Mouse (Mus musculus) megakaryocyte-erythroid progenitor cell, adult 5 weeks (primary cell): Measurements from ENCODE around the gene Agtrap. TPM values are rescaled to one million over a fixed set of nuclear protein-coding genes. Genes with fewer than 3 reads are reported as not detected.

Experiments
- polyA plus RNA-seq: library from polyadenylated mRNA; stranded (reverse); fragments of >175 nt; gene quantifications from 2 replicates; pipeline ENCODE4 v1.2.3, GENCODE M21; 2012

Agtrap gene
- 14.0 and 17.8 TPM in 2 replicates for polyA plus RNA-seq

GRCm38 (mm10) chr4:148087907-148088527 is at the start of gene Agtrap:
TSS of gene Agtrap (minus strand) at chr4:148088031.

GRCm38 (mm10) chr4:148130561-148131413 is 43.0 kb upstream of the Agtrap start, which contains the start of gene Draxin:
TSS of gene Draxin (minus strand) at chr4:148130698.

GRCm38 (mm10) chr4:148130133-148130532 is 42.3 kb upstream of the Agtrap start, which contains the start of gene Mad2l2:
TSS of gene Mad2l2 (plus strand) at chr4:148130384.

GRCm38 (mm10) chr4:148038600-148039253 is 49.1 kb downstream of the Agtrap start, which contains the start of the genes Clcn6 and Mthfr:
TSS of gene Clcn6 (minus strand) at chr4:148038821.
TSS of gene Mthfr (plus strand) at chr4:148039077.

Other genes with a start within 250 kb of the Agtrap start
- gene Zfp933, start 239.7 kb downstream of the Agtrap start, polyA plus RNA-seq: 0.10 and 0.19 TPM in 2 replicates
- gene Miip, start 219.2 kb downstream of the Agtrap start, polyA plus RNA-seq: 74.9 and 75.5 TPM in 2 replicates
- gene Fv1, start 219.1 kb downstream of the Agtrap start, polyA plus RNA-seq: 0.31 and 0.38 TPM in 2 replicates
- gene Mfn2, start 183.3 kb downstream of the Agtrap start, polyA plus RNA-seq: 23.8 and 25.0 TPM in 2 replicates
- gene Plod1, start 151.3 kb downstream of the Agtrap start, polyA plus RNA-seq: 7.7 and 10.8 TPM in 2 replicates
- gene 2510039O18Rik, start 147.1 kb downstream of the Agtrap start, polyA plus RNA-seq: 106 and 121 TPM in 2 replicates
- gene Nppb, start 102.2 kb downstream of the Agtrap start, polyA plus RNA-seq: not detected in 2 replicates
- not detected in 2 replicates for gene Nppa, start 87.3 kb downstream of the Agtrap start, polyA plus RNA-seq
- 2.4 and 3.4 TPM in 2 replicates for gene Clcn6, start 49.2 kb downstream of the Agtrap start, polyA plus RNA-seq
- gene Mthfr, start 49.0 kb downstream of the Agtrap start, polyA plus RNA-seq: 6.8 and 8.6 TPM in 2 replicates
- gene Mad2l2, start 42.4 kb upstream of the Agtrap start, polyA plus RNA-seq: 22.5 and 23.9 TPM in 2 replicates
- gene Draxin, start 42.7 kb upstream of the Agtrap start, polyA plus RNA-seq: 0.04 and 0.10 TPM in 2 replicates
- gene Fbxo6, start 64.1 kb upstream of the Agtrap start, polyA plus RNA-seq: 18.9 and 19.8 TPM in 2 replicates
- 4.3 and 6.0 TPM in 2 replicates for gene Fbxo44, start 72.5 kb upstream of the Agtrap start, polyA plus RNA-seq
- 0.13 and 0.15 TPM in 2 replicates for gene Fbxo2, start 72.6 kb upstream of the Agtrap start, polyA plus RNA-seq
- not detected in 2 replicates for gene Disp3, start 199.9 kb upstream of the Agtrap start, polyA plus RNA-seq